Mouse (Mus musculus) spleen, adult 2 months (tissue): ENCODE results near the gene Commd4.

Experiments used
- CTCF ChIP-seq: fragments of 200-500 bp; IDR thresholded peaks from 2 replicates; pipeline ENCODE4 v1.5.1; 2011; ENCODE audit warnings: mild to moderate bottlenecking, inconsistent platforms; ENCODE audit not compliant: insufficient read depth, insufficient read length, insufficient replicate concordance; ENCODE audit errors: extremely low read depth
- POLR2A ChIP-seq: fragments of 200-500 bp; IDR thresholded peaks from 2 replicates; pipeline ENCODE4 v1.6.1; 2011; ENCODE audit warnings: low read depth, low read length, inconsistent platforms

- TF ChIP-seq POLR2A (no peak), CTCF (no peak)
These were observed 20.4 kb downstream of the Commd4 start for GRCm38 (mm10) chr9:57137777-57138176.
